Mouse (Mus musculus): ENCODE results near the gene Hoxb6. TPM values are rescaled to one million over a fixed set of nuclear protein-coding genes. Genes with fewer than 3 reads are reported as not detected.

Hoxb6 gene
- total and polyA plus RNA-seq, 3 experiments: not detected

GRCm38 (mm10) chr11:96290705-96291355 is 1.4 kb upstream of the Hoxb6 start:
- Histone ChIP-seq H3K27ac (ENCODE audit: control insufficient read depth, low read depth, low read length) (no peak overlapping the region), H3K79me2 (ENCODE audit: control insufficient read depth, insufficient read depth, low read length, poor library complexity) (no peaks in the 10 kb centered on the region), H3K4me1 (ENCODE audit: control insufficient read depth in 1 of 2, insufficient read depth in 2 of 2, low read length in 2 of 2) (0 out of 4 replicates have a peak, but pooled peaks cover 0 to 4% of the 10 kb centered on the region in 2 experiments), H3K36me3 (ENCODE audit: control insufficient read depth in 1 of 2, insufficient read depth in 2 of 2, low read length in 2 of 2) (no peaks in the 10 kb centered on the region), H3K27me3 (ENCODE audit: control insufficient read depth in 1 of 2, insufficient read depth in 2 of 2, low read length in 2 of 2) (peaks cover 9% of the 10 kb centered on the region in 2 experiments), H3K9ac (ENCODE audit: control insufficient read depth, low read depth, low read length, poor library complexity, severe bottlenecking) (no peak overlapping the region), H3K9me3 (replicated peaks; ENCODE audit: insufficient read depth, low read length) (no peaks in the 10 kb centered on the region), H3K4me3 (ENCODE audit: control insufficient read depth in 1 of 2, insufficient read depth in 1 of 2, low read depth in 2 of 2, low read length in 2 of 2) (no peak overlapping the region)
- DNase-seq (ENCODE audit: low read depth, low spot score): no peak
- TF ChIP-seq POLR2AphosphoS5 (IDR thresholded peaks at IDR 0.05; ENCODE audit: borderline replicate concordance, low read depth, low read length): no peak
- TF ChIP-seq ELF1 (IDR thresholded peaks at IDR 0.05; ENCODE audit: low read depth, low read length): no peak
- no peak for TF ChIP-seq HCFC1 (IDR thresholded peaks at IDR 0.05; ENCODE audit: low read depth, low read length)
- no peak for TF ChIP-seq MAZ (IDR thresholded peaks at IDR 0.05; ENCODE audit: low read depth, low read length)
- no peak for TF ChIP-seq TCF12 (IDR thresholded peaks at IDR 0.05; ENCODE audit: low read depth, low read length)
- no peak for TF ChIP-seq BHLHE40 (IDR thresholded peaks at IDR 0.05; ENCODE audit: borderline replicate concordance, low read depth, low read length)
- TF ChIP-seq RAD21 (IDR thresholded peaks at IDR 0.05; ENCODE audit: low read depth, low read length): no peak
- no peak for TF ChIP-seq POLR2AphosphoS2 (IDR thresholded peaks at IDR 0.05; ENCODE audit: low read length)
- TF ChIP-seq SMC3 (IDR thresholded peaks at IDR 0.05; ENCODE audit: low read depth, low read length): no peak
- TF ChIP-seq ZMIZ1 (IDR thresholded peaks at IDR 0.05; ENCODE audit: low read depth, low read length): no peak
- no peak for TF ChIP-seq NELFE (IDR thresholded peaks at IDR 0.05; ENCODE audit: low read depth, low read length)
- no peak for TF ChIP-seq GATA1 (IDR thresholded peaks at IDR 0.05; ENCODE audit: low read depth, low read length)
- no peak for TF ChIP-seq ZC3H11A (IDR thresholded peaks at IDR 0.05; ENCODE audit: low read depth, low read length)
- no peak for TF ChIP-seq GABPA (IDR thresholded peaks at IDR 0.05; ENCODE audit: low read depth, low read length)
- no peak for TF ChIP-seq RCOR1 (IDR thresholded peaks at IDR 0.05; ENCODE audit: low read depth, low read length)

GRCm38 (mm10) chr11:96292565-96293301 is 457 bp downstream of the Hoxb6 start:
- H3K9ac ChIP-seq (ENCODE audit: control insufficient read depth, low read depth, low read length, poor library complexity, severe bottlenecking): no peak overlapping the region
- H3K4me1 ChIP-seq (ENCODE audit: control insufficient read depth in 1 of 2, insufficient read depth in 2 of 2, low read length in 2 of 2): 0 out of 4 replicates have a peak, but pooled peaks cover 0 to 4% of the 10 kb centered on the region in 2 experiments
- DNase-seq (ENCODE audit: low read depth, low spot score): no peak
- H3K9me3 ChIP-seq (replicated peaks; ENCODE audit: insufficient read depth, low read length): no peaks in the 10 kb centered on the region
- H3K4me3 ChIP-seq (ENCODE audit: control insufficient read depth in 1 of 2, insufficient read depth in 1 of 2, low read depth in 2 of 2, low read length in 2 of 2): no peak overlapping the region
- no peaks in the 10 kb centered on the region for H3K79me2 ChIP-seq (ENCODE audit: control insufficient read depth, insufficient read depth, low read length, poor library complexity)
- no peaks in the 10 kb centered on the region for H3K36me3 ChIP-seq (ENCODE audit: control insufficient read depth in 1 of 2, insufficient read depth in 2 of 2, low read length in 2 of 2)
- no peak for TF ChIP-seq MYC (IDR thresholded peaks at IDR 0.05; ENCODE audit: low read depth, low read length)
- TF ChIP-seq MAFK (IDR thresholded peaks at IDR 0.05; ENCODE audit: borderline replicate concordance, low read depth, low read length): no peak
- no peak for TF ChIP-seq MYB (IDR thresholded peaks at IDR 0.05; ENCODE audit: low read depth, low read length)
- TF ChIP-seq POLR2AphosphoS2 (IDR thresholded peaks at IDR 0.05; ENCODE audit: low read length): no peak
- no peak for TF ChIP-seq EP300 (IDR thresholded peaks at IDR 0.05; ENCODE audit: low read depth in 1 of 2, low read length in 2 of 2)
- TF ChIP-seq CHD2 (IDR thresholded peaks at IDR 0.05; ENCODE audit: low read length): no peak
- TF ChIP-seq GATA1 (IDR thresholded peaks at IDR 0.05; ENCODE audit: low read depth, low read length): no peak
- TF ChIP-seq ZMIZ1 (IDR thresholded peaks at IDR 0.05; ENCODE audit: low read depth, low read length): no peak
- no peak for TF ChIP-seq POLR2AphosphoS5 (IDR thresholded peaks at IDR 0.05; ENCODE audit: borderline replicate concordance, low read depth, low read length)
- TF ChIP-seq MAX (IDR thresholded peaks at IDR 0.05; ENCODE audit: low read length): no peak
- no peak overlapping the region for H3K27ac ChIP-seq (ENCODE audit: control insufficient read depth, low read depth, low read length)
- H3K27me3 ChIP-seq (ENCODE audit: control insufficient read depth in 1 of 2, insufficient read depth in 2 of 2, low read length in 2 of 2): peaks cover 15 to 19% of the 10 kb centered on the region in 2 experiments
